Mouse (Mus musculus): Measurements from ENCODE around the gene Deaf1.

The Deaf1 gene

GRCm38 (mm10) chr7:141327469-141328372 is at the start of gene Deaf1, which contains the start of gene Tmem80:
Gene Deaf1 (minus strand): TSS chr7:141327690.
Gene Tmem80 (plus strand): TSS chr7:141327739.
- DNase-seq (ENCODE audit: low spot score) = peak; percentile 100

DNA sequence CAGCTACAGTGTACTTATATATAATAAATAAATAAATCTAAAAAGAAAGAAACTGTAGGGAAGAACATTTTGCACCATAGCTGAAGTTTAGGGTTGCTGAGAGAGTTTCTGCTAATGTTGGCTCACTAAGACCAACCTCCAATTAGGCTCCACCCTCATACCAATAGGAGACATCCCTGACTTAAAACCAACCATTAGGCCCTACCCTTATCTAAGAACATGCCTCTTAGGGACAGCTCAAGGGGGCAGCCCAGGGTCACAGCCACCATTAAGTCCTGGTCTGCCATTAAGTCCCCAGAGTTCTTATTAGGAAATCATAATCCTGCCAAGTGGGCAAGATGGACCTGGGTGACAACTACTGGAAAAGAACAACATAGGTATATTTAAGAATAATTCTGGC is 46.9 kb upstream of the Deaf1 start:
- DNase-seq (ENCODE audit: low spot score) = no peak

DNA sequence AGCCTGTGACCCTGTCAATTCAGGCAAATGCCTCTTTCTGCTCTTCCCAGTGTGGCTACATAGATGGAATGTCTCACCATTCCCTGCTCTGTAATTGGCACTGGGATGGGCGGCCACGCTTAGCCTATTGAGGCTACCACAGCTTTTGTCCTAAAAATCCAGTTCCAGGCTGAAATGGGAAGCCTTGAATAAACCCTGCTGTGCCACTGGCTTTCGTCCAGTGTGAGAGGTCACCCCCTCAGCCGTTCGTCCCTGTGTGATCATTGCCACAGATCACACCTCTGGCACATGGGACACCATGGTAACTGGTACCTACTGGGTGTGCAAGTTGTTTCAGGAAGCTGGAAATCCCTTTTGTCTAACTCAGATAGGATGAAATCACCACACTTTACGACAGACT is 46.1 kb upstream of the Deaf1 start:
- DNase-seq (ENCODE audit: low spot score) = no peak

DNA sequence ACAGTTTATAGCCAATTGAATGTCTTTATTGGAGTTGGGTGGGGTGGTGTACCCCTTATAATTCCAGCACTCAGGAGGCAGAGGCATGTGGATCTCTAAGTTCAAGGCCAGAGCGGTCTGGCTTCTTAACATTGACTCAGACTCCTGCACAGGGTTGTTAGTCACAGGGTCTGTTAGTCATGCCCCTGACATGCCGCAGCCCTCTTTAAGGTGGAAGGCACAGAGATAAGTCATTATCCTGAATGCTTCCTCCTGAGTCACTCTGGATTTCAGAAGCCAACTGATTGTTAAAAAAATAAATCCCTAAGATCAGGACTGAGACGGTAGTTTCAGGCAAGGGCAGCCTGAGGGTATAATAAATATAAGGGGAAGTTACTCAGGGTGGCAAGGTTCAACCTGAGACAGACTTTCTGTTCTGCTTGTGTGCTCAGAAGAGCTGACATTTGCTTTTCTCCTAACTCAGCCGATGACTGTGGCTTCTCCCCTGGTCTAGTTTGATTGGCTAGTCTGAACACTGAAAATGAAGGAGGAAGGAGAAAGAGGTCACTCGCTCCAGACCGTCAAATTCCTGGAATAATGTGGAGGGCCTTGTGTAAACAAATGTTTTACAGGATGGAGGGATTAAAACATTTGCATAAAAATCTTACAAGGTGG is 44.6 kb upstream of the Deaf1 start:
- no peak for DNase-seq (ENCODE audit: low spot score)

DNA sequence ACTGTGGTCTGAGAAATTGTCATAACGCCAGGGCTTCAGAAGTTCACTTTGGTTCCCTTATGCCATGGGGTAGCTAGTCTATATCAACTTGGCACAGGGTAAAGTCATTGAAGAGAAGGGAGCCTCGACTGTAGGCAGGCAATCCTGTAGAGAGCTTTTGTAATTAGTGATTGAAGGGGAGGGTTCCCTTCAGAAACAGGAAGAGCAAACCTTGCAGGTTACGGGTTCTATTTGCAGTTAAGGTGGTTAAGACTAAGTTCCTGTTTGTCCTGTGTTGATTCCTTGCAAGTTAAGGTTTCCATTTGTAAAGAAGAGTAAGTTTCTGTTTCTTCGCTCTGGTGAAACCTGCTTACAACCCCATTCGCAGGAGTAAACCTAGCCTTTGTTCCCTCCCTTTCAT is 42.4 kb upstream of the Deaf1 start:
- no peak for DNase-seq (ENCODE audit: low spot score)

DNA sequence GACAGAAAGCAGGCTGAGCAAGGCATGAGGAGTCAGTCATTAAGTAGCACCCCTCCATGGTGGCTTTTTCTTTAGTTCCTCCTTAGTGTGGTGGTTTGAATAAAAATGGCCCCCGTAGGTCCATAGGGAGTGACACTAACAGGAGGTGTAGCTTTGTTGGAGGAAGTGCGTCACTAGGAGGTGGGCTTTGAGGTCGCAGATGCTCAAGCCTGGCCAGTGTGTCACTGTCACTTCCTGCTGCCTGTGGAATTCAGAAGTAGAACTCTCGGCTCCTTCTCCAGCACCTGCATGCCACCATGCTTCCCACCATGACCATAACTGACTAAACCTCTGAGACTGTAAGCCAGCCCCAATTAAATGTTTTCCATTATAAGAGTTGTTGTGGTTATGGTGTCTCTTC is 39.9 kb upstream of the Deaf1 start:
- no peak for DNase-seq (ENCODE audit: low spot score)

GRCm38 (mm10) chr7:141365049-141365445 is 37.6 kb upstream of the Deaf1 start:
- no peak for DNase-seq (ENCODE audit: low spot score)

GRCm38 (mm10) chr7:141364349-141365048 is 37.0 kb upstream of the Deaf1 start:
- DNase-seq (ENCODE audit: low spot score) = no peak

DNA sequence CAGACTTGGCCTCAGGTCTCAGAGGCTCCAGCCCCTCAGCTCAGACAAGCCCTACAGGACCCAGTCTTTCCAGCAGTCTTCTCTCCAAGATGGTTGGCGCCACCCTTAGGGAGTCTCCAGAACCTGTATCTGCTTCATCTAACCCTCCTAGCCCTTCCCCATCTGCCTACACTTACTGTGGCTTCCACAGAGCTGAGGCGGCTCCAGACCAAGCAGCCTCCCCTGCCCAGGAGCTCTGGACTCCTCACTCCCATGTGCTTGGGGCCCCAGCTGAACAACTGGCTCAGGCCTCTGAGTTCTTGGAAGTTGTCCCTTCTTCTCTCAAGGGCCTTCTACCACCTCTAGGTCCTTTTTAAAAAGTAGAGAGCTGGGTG is 36.2 kb upstream of the Deaf1 start:
- no peak for DNase-seq (ENCODE audit: low spot score)

DNA sequence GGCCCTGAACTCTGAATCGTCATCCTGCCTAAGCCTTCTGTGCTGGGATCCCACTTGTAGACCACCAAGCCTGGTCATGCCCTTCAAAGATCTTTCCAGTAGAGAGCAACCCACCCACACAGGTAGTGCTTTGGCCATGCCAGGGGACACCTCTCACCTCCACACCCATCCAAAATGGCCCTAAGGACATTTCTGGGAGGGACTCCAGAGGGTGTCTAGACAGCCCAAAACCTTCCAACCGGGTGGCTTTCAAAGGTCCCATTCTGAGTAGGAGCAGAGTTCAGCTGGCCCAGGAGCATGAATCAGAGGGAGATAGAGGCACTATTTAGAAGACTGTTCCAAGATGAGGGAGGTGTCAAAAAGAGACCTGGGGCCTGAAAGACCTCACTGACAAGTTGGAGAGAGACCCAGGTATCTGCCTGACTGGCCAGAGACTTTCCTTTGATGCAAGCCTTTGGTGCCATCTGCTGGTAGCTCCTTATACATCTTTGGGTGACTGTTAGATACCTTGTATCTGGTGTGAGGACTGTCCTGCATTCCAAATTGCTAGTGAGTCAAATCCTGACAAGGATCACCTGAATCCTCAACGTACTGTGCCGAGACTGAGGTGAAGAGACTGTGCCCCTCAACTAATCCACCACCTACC is 35.7 kb upstream of the Deaf1 start:
- peak; percentile 88 for DNase-seq (ENCODE audit: low spot score)

DNA sequence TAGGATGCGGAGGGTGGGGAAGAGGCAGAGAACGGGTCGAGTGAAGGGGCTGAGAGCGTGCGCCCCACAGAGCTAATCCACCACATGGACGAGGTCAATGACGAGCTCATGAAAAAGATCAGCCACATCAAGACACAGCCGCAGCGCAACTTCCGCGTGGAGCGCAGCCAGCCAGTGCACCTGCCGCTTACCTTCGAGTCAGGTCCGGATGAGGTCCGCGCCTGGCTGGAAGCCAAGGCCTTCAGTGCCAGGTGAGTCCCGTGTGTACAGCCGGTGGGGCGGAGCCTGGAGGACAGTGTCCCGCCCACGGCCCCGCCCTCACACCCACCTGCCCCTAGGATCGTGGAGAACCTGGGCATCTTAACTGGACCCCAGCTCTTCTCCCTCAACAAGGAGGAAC is 34.0 kb upstream of the Deaf1 start:
- no peak for DNase-seq (ENCODE audit: low spot score)

- no peak for DNase-seq (ENCODE audit: low spot score)
Measured at GRCm38 (mm10) chr7:141356971-141357370, 29.5 kb upstream of the Deaf1 start.

GRCm38 (mm10) chr7:141355626-141356326 is 28.3 kb upstream of the Deaf1 start:
- DNase-seq (ENCODE audit: low spot score) = peak; percentile 56

DNA sequence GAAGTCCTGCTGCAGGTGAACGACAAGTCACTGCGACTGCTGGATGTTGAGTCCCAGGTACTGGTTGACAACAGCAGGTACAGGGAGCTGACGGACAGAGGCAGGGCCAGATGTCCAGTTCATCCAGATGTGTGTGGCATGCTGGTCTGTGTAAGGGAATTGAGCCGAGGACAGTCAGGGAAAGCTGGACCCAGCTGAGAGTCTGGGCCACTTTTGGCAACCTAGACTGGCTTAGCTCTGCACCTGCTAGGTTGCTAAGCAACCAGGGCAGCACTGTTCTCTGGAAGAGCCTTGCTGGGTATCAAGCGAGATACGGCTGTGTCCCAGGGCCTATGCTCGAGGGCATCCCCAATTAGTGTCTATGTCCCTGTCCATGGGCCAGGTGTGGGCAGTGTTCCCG is 27.6 kb upstream of the Deaf1 start:
- no peak for DNase-seq (ENCODE audit: low spot score)

- no peak for DNase-seq (ENCODE audit: low spot score)
Measured at GRCm38 (mm10) chr7:141351061-141351460, 23.6 kb upstream of the Deaf1 start.

- DNase-seq (ENCODE audit: low spot score) = no peak
Measured at GRCm38 (mm10) chr7:141344787-141345186, 17.3 kb upstream of the Deaf1 start.

GRCm38 (mm10) chr7:141343696-141344095 is 16.2 kb upstream of the Deaf1 start:
- DNase-seq (ENCODE audit: low spot score) = no peak

- DNase-seq (ENCODE audit: low spot score) = no peak
Measured at GRCm38 (mm10) chr7:141343230-141343629, 15.7 kb upstream of the Deaf1 start.

DNA sequence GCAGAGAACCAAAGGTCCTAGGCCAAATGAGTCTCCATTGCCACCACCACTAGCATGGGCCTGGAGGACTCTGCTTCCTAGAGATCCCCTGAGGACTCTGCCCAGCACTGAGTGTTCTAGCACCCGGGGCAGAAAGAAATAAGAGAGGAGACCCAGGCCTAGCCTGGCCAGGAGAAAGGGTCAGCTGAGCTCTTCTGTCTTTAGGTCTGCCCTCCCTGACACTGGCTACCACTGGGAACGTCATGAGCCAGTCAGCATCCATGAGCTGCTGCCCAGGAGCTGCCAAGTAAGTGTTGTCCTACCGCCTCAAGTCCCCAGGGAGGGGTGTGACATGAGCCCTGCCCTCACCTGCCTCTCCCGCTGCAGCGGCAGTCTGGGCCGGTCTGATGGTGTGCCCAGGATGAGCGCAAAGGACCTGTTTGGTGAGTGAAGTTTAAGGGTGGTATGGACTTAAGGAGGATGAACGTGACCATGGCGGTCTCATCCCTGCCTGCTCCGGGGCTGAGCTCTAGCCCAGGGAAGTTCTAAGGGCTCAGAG is 14.3 kb upstream of the Deaf1 start:
- DNase-seq (ENCODE audit: low spot score) = no peak

- no peak for DNase-seq (ENCODE audit: low spot score)
Measured at GRCm38 (mm10) chr7:141340476-141340875, 13.0 kb upstream of the Deaf1 start.

GRCm38 (mm10) chr7:141340023-141340422 is 12.5 kb upstream of the Deaf1 start:
- no peak for DNase-seq (ENCODE audit: low spot score)

Measured in retina, embryonic 14.5 days (tissue).